Mouse (Mus musculus): ENCODE measurements around the gene Abcc2. TPM values are rescaled to one million over a fixed set of nuclear protein-coding genes. Genes with fewer than 3 reads are reported as not detected.

Gene Abcc2
- total and polyA plus RNA-seq, 2 experiments from 2014 or later, result not detected

- WGBS, result 77% methylated on average over 4 of the region's 4 CpGs
- H3K36me3 ChIP-seq (replicated peaks; ENCODE audit: control insufficient read depth, insufficient read depth, low read length), result peaks cover 6% of the 10 kb centered on the region; the same call in 1 of the 2 replicates
- DNase-seq (ENCODE audit: low spot score), result no peak
- H3K27me3 ChIP-seq (ENCODE audit: control insufficient read depth, insufficient read depth, low read length), result no peaks in the 10 kb centered on the region; the same call in 1 of the 2 replicates
- H3K9me3 ChIP-seq (replicated peaks; ENCODE audit: control insufficient read depth, low read length), result no peaks in the 10 kb centered on the region
- H3K4me1 ChIP-seq (ENCODE audit: control insufficient read depth, insufficient read depth), result no peaks in the 10 kb centered on the region
- no peak for TF ChIP-seq EP300 (IDR thresholded peaks at IDR 0.05; ENCODE audit: low read depth)
- no peak for TF ChIP-seq CTCF (IDR thresholded peaks at IDR 0.05; ENCODE audit: low read depth)
- no peak overlapping the region for H3K4me3 ChIP-seq (ENCODE audit: low read depth, low read length)
- H3K9ac ChIP-seq (replicated peaks; ENCODE audit: low read depth, low read length), result no peak overlapping the region
- no peak overlapping the region for H3K27ac ChIP-seq (ENCODE audit: low read depth)
- H3K4me2 ChIP-seq (ENCODE audit: low read depth, low read length), result no peak overlapping the region
- ATAC-seq (ENCODE audit: insufficient read depth, low read depth), result no peak
Measured at GRCm38 (mm10) chr19:43770584-43770983, 11.4 kb upstream of the Abcc2 start.

DNA sequence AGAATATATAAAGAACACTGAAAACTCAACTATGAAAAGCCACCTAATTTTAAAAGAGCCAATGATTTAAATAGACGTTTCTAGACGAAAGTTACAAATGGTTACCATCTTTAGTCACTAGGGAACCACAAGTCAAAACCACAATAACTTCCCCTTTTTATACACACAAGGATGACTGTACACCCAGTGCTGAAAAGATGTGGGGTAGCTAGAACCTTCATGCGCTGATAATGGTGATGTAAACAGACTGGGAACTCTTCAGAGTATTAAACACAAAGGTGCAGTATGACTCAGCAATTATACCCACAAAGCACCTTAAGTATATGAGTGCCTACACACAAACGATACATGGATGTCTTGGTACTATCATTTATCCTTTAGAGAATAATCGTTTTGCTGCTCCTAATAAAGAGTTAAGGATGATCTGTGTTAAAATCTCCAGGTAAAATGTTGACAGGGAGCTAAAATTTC lies 10.5 kb upstream of the Abcc2 start:
- Histone ChIP-seq H3K9me3 (replicated peaks; ENCODE audit: control insufficient read depth, low read length) (no peaks in the 10 kb centered on the region), H3K36me3 (replicated peaks; ENCODE audit: control insufficient read depth, insufficient read depth, low read length) (peaks cover 6% of the 10 kb centered on the region; the same call in 1 of the 2 replicates), H3K27me3 (ENCODE audit: control insufficient read depth, insufficient read depth, low read length) (no peaks in the 10 kb centered on the region; the same call in 1 of the 2 replicates), H3K4me2 (ENCODE audit: low read depth, low read length) (no peak overlapping the region), H3K4me3 (ENCODE audit: low read depth, low read length) (no peak overlapping the region), H3K27ac (ENCODE audit: low read depth) (no peak overlapping the region), H3K4me1 (ENCODE audit: control insufficient read depth, insufficient read depth) (no peaks in the 10 kb centered on the region), H3K9ac (replicated peaks; ENCODE audit: low read depth, low read length) (no peak overlapping the region)
- DNase-seq (ENCODE audit: low spot score) (no peak), ATAC-seq (ENCODE audit: insufficient read depth, low read depth) (no peak)
- TF ChIP-seq EP300 (IDR thresholded peaks at IDR 0.05; ENCODE audit: low read depth), result no peak
- WGBS, result 79% methylated on average over 5 of the region's 5 CpGs

- no peaks in the 10 kb centered on the region for H3K4me1 ChIP-seq (ENCODE audit: control insufficient read depth, insufficient read depth)
- no peak overlapping the region for H3K27ac ChIP-seq (ENCODE audit: low read depth)
- no peaks in the 10 kb centered on the region for H3K9me3 ChIP-seq (replicated peaks; ENCODE audit: control insufficient read depth, low read length)
- no peaks in the 10 kb centered on the region; the same call in 1 of the 2 replicates for H3K27me3 ChIP-seq (ENCODE audit: control insufficient read depth, insufficient read depth, low read length)
- no peak for DNase-seq (ENCODE audit: low spot score)
- no peak for ATAC-seq (ENCODE audit: insufficient read depth, low read depth)
- TF ChIP-seq CTCF (IDR thresholded peaks at IDR 0.05; ENCODE audit: low read depth) (no peak), EP300 (IDR thresholded peaks at IDR 0.05; ENCODE audit: low read depth) (no peak)
- H3K4me2 ChIP-seq (ENCODE audit: low read depth, low read length), result no peak overlapping the region
- H3K4me3 ChIP-seq (ENCODE audit: low read depth, low read length), result no peak overlapping the region
- peaks cover 6% of the 10 kb centered on the region; the same call in 1 of the 2 replicates for H3K36me3 ChIP-seq (replicated peaks; ENCODE audit: control insufficient read depth, insufficient read depth, low read length)
- no peak overlapping the region for H3K9ac ChIP-seq (replicated peaks; ENCODE audit: low read depth, low read length)
- WGBS, result 67% methylated on average over 6 of the region's 6 CpGs
Measured at GRCm38 (mm10) chr19:43772311-43772710, 9.7 kb upstream of the Abcc2 start.

GRCm38 (mm10) chr19:43775433-43775832 lies 6.6 kb upstream of the Abcc2 start:
- Histone ChIP-seq H3K4me1 (ENCODE audit: control insufficient read depth, insufficient read depth) (no peaks in the 10 kb centered on the region), H3K4me3 (ENCODE audit: low read depth, low read length) (no peak overlapping the region), H3K27ac (ENCODE audit: low read depth) (no peak overlapping the region), H3K27me3 (ENCODE audit: control insufficient read depth, insufficient read depth, low read length) (no peaks in the 10 kb centered on the region), H3K4me2 (ENCODE audit: low read depth, low read length) (no peak overlapping the region), H3K36me3 (replicated peaks; ENCODE audit: control insufficient read depth, insufficient read depth, low read length) (no peaks in the 10 kb centered on the region), H3K9ac (replicated peaks; ENCODE audit: low read depth, low read length) (no peak overlapping the region), H3K9me3 (replicated peaks; ENCODE audit: control insufficient read depth, low read length) (no peaks in the 10 kb centered on the region)
- 27% methylated on average over 10 of the region's 10 CpGs for WGBS
- no peak for DNase-seq (ENCODE audit: low spot score)
- no peak for ATAC-seq (ENCODE audit: insufficient read depth, low read depth)
- no peak for TF ChIP-seq EP300 (IDR thresholded peaks at IDR 0.05; ENCODE audit: low read depth)
- no peak for TF ChIP-seq CTCF (IDR thresholded peaks at IDR 0.05; ENCODE audit: low read depth)

GRCm38 (mm10) chr19:43776561-43776960 lies 5.4 kb upstream of the Abcc2 start:
- DNase-seq (ENCODE audit: low spot score) (no peak), ATAC-seq (ENCODE audit: insufficient read depth, low read depth) (no peak)
- H3K9ac ChIP-seq (replicated peaks; ENCODE audit: low read depth, low read length), result no peak overlapping the region
- no peak overlapping the region for H3K4me2 ChIP-seq (ENCODE audit: low read depth, low read length)
- H3K4me3 ChIP-seq (ENCODE audit: low read depth, low read length), result no peak overlapping the region
- WGBS, result 75% methylated on average over 4 of the region's 4 CpGs
- no peak overlapping the region for H3K27ac ChIP-seq (ENCODE audit: low read depth)
- TF ChIP-seq CTCF (IDR thresholded peaks at IDR 0.05; ENCODE audit: low read depth) (no peak), EP300 (IDR thresholded peaks at IDR 0.05; ENCODE audit: low read depth) (no peak)
- H3K36me3 ChIP-seq (replicated peaks; ENCODE audit: control insufficient read depth, insufficient read depth, low read length), result no peaks in the 10 kb centered on the region
- no peaks in the 10 kb centered on the region for H3K27me3 ChIP-seq (ENCODE audit: control insufficient read depth, insufficient read depth, low read length)
- H3K4me1 ChIP-seq (ENCODE audit: control insufficient read depth, insufficient read depth), result no peaks in the 10 kb centered on the region
- H3K9me3 ChIP-seq (replicated peaks; ENCODE audit: control insufficient read depth, low read length), result no peaks in the 10 kb centered on the region

DNA sequence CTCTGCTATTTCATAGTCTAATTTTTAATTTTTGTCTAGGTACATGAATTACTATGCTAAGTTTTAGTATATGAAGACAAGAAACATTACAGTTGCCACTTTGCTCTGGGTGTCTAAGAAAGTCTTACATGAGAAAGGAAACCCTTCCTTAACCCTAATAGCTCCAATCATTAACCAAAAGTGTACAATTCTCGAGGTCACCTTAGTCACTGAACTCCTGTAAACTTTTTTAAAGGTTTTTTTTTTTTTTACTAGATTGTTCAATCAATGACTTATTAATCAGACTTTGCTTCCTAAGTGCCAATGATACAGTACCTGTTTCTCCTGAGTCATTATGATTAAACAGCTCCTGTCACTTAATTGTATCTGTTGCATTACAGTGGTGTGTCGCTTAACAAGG lies 4.7 kb upstream of the Abcc2 start:
- DNase-seq (ENCODE audit: low spot score) (no peak), ATAC-seq (ENCODE audit: insufficient read depth, low read depth) (no peak)
- H3K27me3 ChIP-seq (ENCODE audit: control insufficient read depth, insufficient read depth, low read length), result no peaks in the 10 kb centered on the region
- no peak overlapping the region for H3K4me3 ChIP-seq (ENCODE audit: low read depth, low read length)
- no peaks in the 10 kb centered on the region for H3K36me3 ChIP-seq (replicated peaks; ENCODE audit: control insufficient read depth, insufficient read depth, low read length)
- TF ChIP-seq EP300 (IDR thresholded peaks at IDR 0.05; ENCODE audit: low read depth) (no peak), CTCF (IDR thresholded peaks at IDR 0.05; ENCODE audit: low read depth) (no peak)
- WGBS, result 69% methylated on average over 2 of the region's 2 CpGs
- H3K9me3 ChIP-seq (replicated peaks; ENCODE audit: control insufficient read depth, low read length), result no peaks in the 10 kb centered on the region
- no peaks in the 10 kb centered on the region for H3K4me1 ChIP-seq (ENCODE audit: control insufficient read depth, insufficient read depth)
- no peak overlapping the region for H3K9ac ChIP-seq (replicated peaks; ENCODE audit: low read depth, low read length)
- H3K27ac ChIP-seq (ENCODE audit: low read depth), result no peak overlapping the region
- H3K4me2 ChIP-seq (ENCODE audit: low read depth, low read length), result no peak overlapping the region

Measured in heart, postnatal 0 days (tissue).